Mouse (Mus musculus): Measurements from ENCODE around the gene Bptf. TPM values are rescaled to one million over a fixed set of nuclear protein-coding genes. Genes with fewer than 3 reads are reported as not detected.
"Not testable (repeated sequence)": the region's sequence is repeated elsewhere in the genome, so short reads cannot be mapped to it uniquely, and the experiment has no call there.

Gene Bptf
- total RNA-seq, 1 experiment, result 86.4 TPM

GRCm38 (mm10) chr11:107022050-107022683, 109.8 kb downstream of the Bptf start:
- no peaks in the 10 kb centered on the region for H3K9me3 ChIP-seq (ENCODE audit: control insufficient read depth, insufficient read depth, low read depth, low read length)
- no peak overlapping the region for H3K4me3 ChIP-seq (ENCODE audit: insufficient read depth in 1 of 2, low read depth in 1 of 2, low read length in 2 of 2, poor library complexity in 1 of 2, severe bottlenecking in 1 of 2)
- H3K36me3 ChIP-seq (ENCODE audit: control insufficient read depth, insufficient read depth, low read length, poor library complexity, severe bottlenecking), result no peaks in the 10 kb centered on the region
- H3K4me1 ChIP-seq (ENCODE audit: control insufficient read depth in 2 of 2, insufficient read depth in 2 of 2, low read length in 2 of 2, poor library complexity in 1 of 2), result peaks cover 10 to 19% of the 10 kb centered on the region in 2 experiments
- DNase-seq (ENCODE audit: low read depth, low spot score), result no peak
- in situ Hi-C loops (cut with MboI; ENCODE audit: low sequenced_read_pairs in 2 of 2, unreplicated experiment in 2 of 2), result no loop called here
- no peak overlapping the region for H3K9ac ChIP-seq (ENCODE audit: insufficient read depth, low read depth, low read length, poor library complexity, severe bottlenecking)
- TF ChIP-seq MAFK (IDR thresholded peaks at IDR 0.05; ENCODE audit: insufficient read depth, low read depth, low read length) (no peak), ZC3H11A (IDR thresholded peaks at IDR 0.05; ENCODE audit: borderline replicate concordance, low read depth, low read length) (no peak), CHD2 (IDR thresholded peaks at IDR 0.05; ENCODE audit: low read depth, low read length) (no peak)
- no peak overlapping the region for H3K27ac ChIP-seq (ENCODE audit: insufficient read depth, low read depth, low read length, poor library complexity, severe bottlenecking)

GRCm38 (mm10) chr11:107019722-107020121, 112.2 kb downstream of the Bptf start:
- H3K9ac ChIP-seq (ENCODE audit: insufficient read depth, low read depth, low read length, poor library complexity, severe bottlenecking); H3K9me3 ChIP-seq (ENCODE audit: control insufficient read depth, insufficient read depth, low read depth, low read length); H3K36me3 ChIP-seq (ENCODE audit: control insufficient read depth, insufficient read depth, low read length, poor library complexity, severe bottlenecking); H3K4me3 ChIP-seq (ENCODE audit: insufficient read depth in 1 of 2, low read depth in 1 of 2, low read length in 2 of 2, poor library complexity in 1 of 2, severe bottlenecking in 1 of 2); H3K4me1 ChIP-seq (ENCODE audit: control insufficient read depth in 2 of 2, insufficient read depth in 2 of 2, low read length in 2 of 2, poor library complexity in 1 of 2); H3K27ac ChIP-seq (ENCODE audit: insufficient read depth, low read depth, low read length, poor library complexity, severe bottlenecking); DNase-seq (ENCODE audit: low read depth, low spot score); in situ Hi-C loops (cut with MboI; ENCODE audit: low sequenced_read_pairs in 2 of 2, unreplicated experiment in 2 of 2): not testable (repeated sequence)

- no peak for TF ChIP-seq MAFK (IDR thresholded peaks at IDR 0.05; ENCODE audit: insufficient read depth, low read depth, low read length)
- no peak for TF ChIP-seq HCFC1 (IDR thresholded peaks at IDR 0.05; ENCODE audit: borderline replicate concordance, insufficient read depth, low read length)
- TF ChIP-seq ZNF384 (IDR thresholded peaks at IDR 0.05; ENCODE audit: low read depth, low read length), result no peak
- TF ChIP-seq CHD2 (IDR thresholded peaks at IDR 0.05; ENCODE audit: low read depth, low read length), result no peak
- no peak for TF ChIP-seq ZC3H11A (IDR thresholded peaks at IDR 0.05; ENCODE audit: borderline replicate concordance, low read depth, low read length)
- in situ Hi-C loops (cut with MboI; ENCODE audit: low sequenced_read_pairs in 2 of 2, unreplicated experiment in 2 of 2), result no loop called here
- peak overlapping the region; percentile 72; the same call in 1 of the 2 replicates for H3K27ac ChIP-seq (ENCODE audit: insufficient read depth, low read depth, low read length, poor library complexity, severe bottlenecking)
These were observed 112.6 kb downstream of the Bptf start for GRCm38 (mm10) chr11:107019318-107019717.

GRCm38 (mm10) chr11:107018606-107019005, 113.3 kb downstream of the Bptf start:
- Histone ChIP-seq H3K9me3 (ENCODE audit: control insufficient read depth, insufficient read depth, low read depth, low read length) (no peaks in the 10 kb centered on the region), H3K4me1 (ENCODE audit: control insufficient read depth in 2 of 2, insufficient read depth in 2 of 2, low read length in 2 of 2, poor library complexity in 1 of 2) (peaks cover 3 to 11% of the 10 kb centered on the region in 2 experiments; a peak in 2 of 4 replicates), H3K4me3 (ENCODE audit: insufficient read depth in 1 of 2, low read depth in 1 of 2, low read length in 2 of 2, poor library complexity in 1 of 2, severe bottlenecking in 1 of 2) (peak overlapping the region in 1 of 2 experiments; percentile 31; a peak in 1 of 4 replicates), H3K36me3 (ENCODE audit: control insufficient read depth, insufficient read depth, low read length, poor library complexity, severe bottlenecking) (no peaks in the 10 kb centered on the region), H3K27ac (ENCODE audit: insufficient read depth, low read depth, low read length, poor library complexity, severe bottlenecking) (no peak overlapping the region; the same call in 1 of the 2 replicates), H3K9ac (ENCODE audit: insufficient read depth, low read depth, low read length, poor library complexity, severe bottlenecking) (no peak overlapping the region)
- TF ChIP-seq ZC3H11A (IDR thresholded peaks at IDR 0.05; ENCODE audit: borderline replicate concordance, low read depth, low read length) (no peak), HCFC1 (IDR thresholded peaks at IDR 0.05; ENCODE audit: borderline replicate concordance, insufficient read depth, low read length) (no peak), CHD2 (IDR thresholded peaks at IDR 0.05; ENCODE audit: low read depth, low read length) (no peak), MAFK (IDR thresholded peaks at IDR 0.05; ENCODE audit: insufficient read depth, low read depth, low read length) (no peak), ZNF384 (IDR thresholded peaks at IDR 0.05; ENCODE audit: low read depth, low read length) (no peak)
- DNase-seq (ENCODE audit: low read depth, low spot score), result peak; percentile 70
- in situ Hi-C loops (cut with MboI; ENCODE audit: low sequenced_read_pairs in 2 of 2, unreplicated experiment in 2 of 2), result no loop called here

More at GRCm38 (mm10) chr11:107019318-107019717, 112.6 kb downstream of the Bptf start:
- no peaks in the 10 kb centered on the region for H3K36me3 ChIP-seq (ENCODE audit: control insufficient read depth, insufficient read depth, low read length, poor library complexity, severe bottlenecking)
- H3K4me3 ChIP-seq (ENCODE audit: insufficient read depth in 1 of 2, low read depth in 1 of 2, low read length in 2 of 2, poor library complexity in 1 of 2, severe bottlenecking in 1 of 2), result no peak overlapping the region
- H3K9me3 ChIP-seq (ENCODE audit: control insufficient read depth, insufficient read depth, low read depth, low read length), result no peaks in the 10 kb centered on the region
- H3K9ac ChIP-seq (ENCODE audit: insufficient read depth, low read depth, low read length, poor library complexity, severe bottlenecking), result no peak overlapping the region
- DNase-seq (ENCODE audit: low read depth, low spot score), result no peak
- peaks cover 3 to 11% of the 10 kb centered on the region in 2 experiments; a peak in 2 of 4 replicates for H3K4me1 ChIP-seq (ENCODE audit: control insufficient read depth in 2 of 2, insufficient read depth in 2 of 2, low read length in 2 of 2, poor library complexity in 1 of 2)

- in situ Hi-C loops (cut with MboI; ENCODE audit: low sequenced_read_pairs in 2 of 2, unreplicated experiment in 2 of 2), result no loop called here
- Histone ChIP-seq H3K27ac (ENCODE audit: insufficient read depth, low read depth, low read length, poor library complexity, severe bottlenecking) (no peak overlapping the region), H3K4me3 (ENCODE audit: insufficient read depth in 1 of 2, low read depth in 1 of 2, low read length in 2 of 2, poor library complexity in 1 of 2, severe bottlenecking in 1 of 2) (no peak overlapping the region), H3K36me3 (ENCODE audit: control insufficient read depth, insufficient read depth, low read length, poor library complexity, severe bottlenecking) (no peaks in the 10 kb centered on the region), H3K9me3 (ENCODE audit: control insufficient read depth, insufficient read depth, low read depth, low read length) (no peaks in the 10 kb centered on the region), H3K4me1 (ENCODE audit: control insufficient read depth in 2 of 2, insufficient read depth in 2 of 2, low read length in 2 of 2, poor library complexity in 1 of 2) (peaks cover 3 to 8% of the 10 kb centered on the region in 2 experiments; a peak in 2 of 4 replicates), H3K9ac (ENCODE audit: insufficient read depth, low read depth, low read length, poor library complexity, severe bottlenecking) (no peak overlapping the region)
- TF ChIP-seq CHD2 (IDR thresholded peaks at IDR 0.05; ENCODE audit: low read depth, low read length) (no peak), HCFC1 (IDR thresholded peaks at IDR 0.05; ENCODE audit: borderline replicate concordance, insufficient read depth, low read length) (no peak), ZNF384 (IDR thresholded peaks at IDR 0.05; ENCODE audit: low read depth, low read length) (no peak), ZC3H11A (IDR thresholded peaks at IDR 0.05; ENCODE audit: borderline replicate concordance, low read depth, low read length) (no peak), MAFK (IDR thresholded peaks at IDR 0.05; ENCODE audit: insufficient read depth, low read depth, low read length) (no peak)
- no peak for DNase-seq (ENCODE audit: low read depth, low spot score)
These were observed 114.5 kb downstream of the Bptf start for GRCm38 (mm10) chr11:107017339-107017886.

Measured in ES-E14 (cell line).